Mouse (Mus musculus): ENCODE results near the gene Dus1l.
"Not testable (repeated sequence)": the region's sequence is repeated elsewhere in the genome, so short reads cannot be mapped to it uniquely, and the experiment has no call there.

The Dus1l gene

GRCm38 (mm10) chr11:120777123-120777522, 19.1 kb downstream of the Dus1l start:
- DNase-seq (ENCODE audit: low read depth) = no peak

DNA sequence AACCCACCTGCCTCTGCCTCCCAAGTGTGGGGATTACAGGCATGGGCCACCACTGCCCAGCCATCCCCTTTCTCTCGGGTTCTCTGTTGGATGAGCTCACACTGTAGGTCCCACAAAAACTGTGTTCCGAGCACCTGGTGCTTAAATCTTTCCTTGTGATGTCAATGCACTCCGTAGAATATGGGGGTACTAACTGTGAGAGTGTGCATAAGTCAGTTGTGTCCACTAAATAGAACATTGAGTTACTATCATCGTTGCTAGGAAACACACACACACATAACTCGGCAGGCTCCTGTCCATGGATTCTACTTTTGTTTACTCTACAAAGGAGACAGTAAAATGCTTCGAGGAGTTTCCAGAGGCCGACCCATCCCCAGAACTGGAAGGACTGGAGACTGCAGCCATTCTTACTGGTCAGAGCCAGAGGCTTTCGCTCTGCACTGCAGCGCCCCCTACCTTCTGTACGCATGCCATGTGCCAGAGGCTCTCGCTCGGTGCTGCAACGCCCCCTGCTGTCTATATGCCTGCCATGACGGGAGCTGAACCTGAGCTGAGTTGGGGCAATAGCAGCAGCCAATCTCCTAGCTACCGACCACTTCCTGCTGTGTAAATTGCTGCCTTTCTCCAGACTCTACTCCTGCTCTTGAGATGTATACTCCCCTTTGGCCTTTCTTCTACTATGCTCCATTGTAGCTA, 20.3 kb downstream of the Dus1l start:
- DNase-seq (ENCODE audit: low read depth) = peak; percentile 93

DNA sequence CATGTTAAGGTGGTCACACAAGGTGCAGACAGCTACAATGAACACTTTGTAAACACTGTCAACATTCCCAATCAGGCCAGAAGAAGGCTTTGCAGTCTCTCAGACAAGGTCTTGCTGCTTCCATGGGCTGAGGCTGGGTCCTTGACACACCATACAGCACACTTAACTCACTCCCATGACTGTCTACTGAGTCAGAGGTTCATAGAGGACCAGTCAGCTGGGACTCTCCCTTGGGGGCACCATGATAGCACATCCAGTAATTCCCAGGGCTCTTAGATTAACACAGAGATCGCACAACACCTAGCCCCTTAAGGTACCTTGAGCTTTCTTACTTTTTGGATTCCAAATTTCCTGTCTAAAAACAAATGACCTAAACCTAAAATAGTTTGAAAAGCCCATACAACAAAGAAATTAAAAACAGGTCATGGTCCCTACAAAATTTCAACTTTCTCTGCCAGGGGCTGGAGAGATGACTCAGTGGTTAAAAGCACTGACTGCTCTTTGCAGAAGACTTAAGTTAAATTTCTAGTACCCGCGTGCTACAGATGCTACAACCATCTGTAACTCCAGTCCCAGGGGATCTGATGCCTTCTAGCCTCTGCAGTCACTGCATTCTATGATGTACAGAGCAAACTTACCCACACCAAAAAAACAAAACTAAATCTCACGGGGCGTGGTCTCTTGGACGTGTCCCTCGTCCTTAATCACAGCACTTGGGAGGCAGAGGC, 22.6 kb downstream of the Dus1l start:
- DNase-seq (ENCODE audit: low read depth) = no peak

- no peak for DNase-seq (ENCODE audit: low read depth)
Measured at GRCm38 (mm10) chr11:120772749-120773148, 23.5 kb downstream of the Dus1l start.

- no peak for DNase-seq (ENCODE audit: low read depth)
Measured at GRCm38 (mm10) chr11:120768206-120768605, 28.0 kb downstream of the Dus1l start.

DNA sequence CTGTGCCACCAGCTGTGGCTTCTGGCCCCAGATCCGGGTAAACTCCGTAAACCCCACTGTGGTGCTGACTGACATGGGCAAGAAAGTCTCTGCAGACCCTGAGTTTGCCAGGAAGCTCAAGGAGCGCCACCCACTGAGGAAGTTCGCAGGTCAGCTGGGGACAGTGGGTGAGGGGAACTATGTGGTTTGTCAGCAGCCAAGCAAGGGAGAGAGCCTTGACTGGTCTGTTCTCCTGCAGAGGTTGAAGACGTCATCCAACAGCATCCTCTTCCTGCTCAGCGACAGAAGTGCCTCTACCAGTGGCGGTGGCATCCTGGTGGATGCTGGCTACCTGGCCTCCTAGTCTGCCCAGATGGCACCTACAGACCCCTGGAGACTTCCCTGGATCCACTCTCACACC, 29.2 kb downstream of the Dus1l start:
- not testable (repeated sequence) for DNase-seq (ENCODE audit: low read depth)

DNA sequence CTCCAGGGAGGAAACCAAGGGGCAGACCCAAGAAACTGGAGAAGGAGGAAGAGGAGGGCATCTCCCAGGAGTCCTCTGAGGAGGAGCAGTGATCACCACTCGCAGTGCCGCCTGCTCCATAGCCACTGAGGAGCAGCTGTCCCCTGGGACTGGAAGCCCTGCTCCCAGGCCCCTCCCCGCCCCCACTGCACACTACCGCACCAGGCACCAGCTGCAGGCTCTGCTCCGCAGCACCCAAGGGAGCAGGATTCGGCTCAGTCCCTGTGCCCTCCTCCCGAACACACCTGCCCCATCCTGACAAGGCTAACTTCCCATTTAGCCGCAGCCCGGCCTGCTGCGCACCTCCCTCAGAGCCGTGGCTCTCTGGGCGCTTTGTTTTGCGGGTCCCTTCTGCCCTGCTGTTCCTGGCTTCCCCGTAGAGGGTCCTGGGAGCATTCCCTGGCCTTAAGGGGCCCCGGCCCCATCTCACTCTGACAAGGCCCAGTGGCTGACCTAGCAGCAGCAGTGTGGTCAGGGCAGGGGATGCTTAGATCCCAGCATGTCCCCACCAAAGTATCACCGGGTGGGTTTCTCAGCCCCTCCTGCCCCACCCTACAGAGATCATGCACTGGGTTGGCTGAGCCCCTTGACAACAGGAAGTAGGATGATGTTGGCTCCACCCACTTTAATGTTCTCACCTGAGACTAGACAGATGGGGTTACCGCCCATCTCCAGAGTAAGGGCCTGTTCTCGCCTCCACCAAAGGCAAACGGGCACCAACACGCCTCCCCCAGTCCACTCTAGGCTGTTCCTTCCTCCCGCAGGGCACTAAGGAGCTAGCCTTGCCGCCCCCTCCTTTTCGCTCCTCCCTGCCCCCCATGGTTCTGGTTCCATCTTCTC, 32.8 kb downstream of the Dus1l start:
- DNase-seq (ENCODE audit: low read depth) = not testable (repeated sequence)

DNA sequence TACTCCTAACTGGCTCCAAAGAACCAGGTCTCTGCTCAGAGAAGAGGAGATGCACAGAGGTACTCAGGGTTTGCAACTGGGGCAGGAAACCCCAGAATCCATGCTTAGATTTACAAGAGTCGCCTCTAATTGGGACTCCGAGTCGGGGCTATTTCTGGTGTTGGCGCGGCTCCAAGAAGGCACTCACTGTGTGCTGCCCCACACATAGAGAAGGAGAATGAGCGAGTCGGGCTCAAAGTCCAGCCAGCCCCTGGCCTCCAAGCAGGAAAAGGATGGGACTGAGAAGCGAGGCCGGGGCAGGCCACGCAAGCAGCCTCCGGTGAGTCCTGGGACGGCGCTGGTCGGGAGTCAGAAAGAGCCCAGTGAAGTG, 33.5 kb downstream of the Dus1l start, which contains the start of gene Hmga1b:
Gene Hmga1b, plus strand, starts transcription at position 123 of the 370 bp plus-strand sequence.
- DNase-seq (ENCODE audit: low read depth) = not testable (repeated sequence)

GRCm38 (mm10) chr11:120761811-120762671, 34.2 kb downstream of the Dus1l start:
- no peak for DNase-seq (ENCODE audit: low read depth)

DNA sequence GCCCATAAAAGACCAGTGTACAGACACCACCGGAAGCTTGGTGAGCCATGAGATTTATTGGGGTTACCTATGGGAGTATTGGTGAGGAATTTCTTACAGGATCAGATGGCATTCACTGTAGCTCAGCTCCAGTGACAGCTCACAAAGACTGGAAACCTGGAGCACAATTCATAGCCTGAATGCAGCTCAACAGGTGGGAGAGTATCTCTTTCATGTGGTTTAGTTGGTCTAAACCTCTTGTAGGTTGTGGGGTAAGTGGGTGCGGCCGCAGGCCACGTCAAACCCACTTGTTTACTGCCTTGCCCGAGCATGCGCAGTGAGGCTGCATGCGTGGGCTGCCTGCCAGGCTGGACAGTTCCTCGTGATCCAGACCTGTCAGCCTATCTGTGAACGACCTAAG, 36.0 kb downstream of the Dus1l start:
- DNase-seq (ENCODE audit: low read depth) = no peak

GRCm38 (mm10) chr11:120751606-120752005, 44.6 kb downstream of the Dus1l start:
- no peak for DNase-seq (ENCODE audit: low read depth)

DNA sequence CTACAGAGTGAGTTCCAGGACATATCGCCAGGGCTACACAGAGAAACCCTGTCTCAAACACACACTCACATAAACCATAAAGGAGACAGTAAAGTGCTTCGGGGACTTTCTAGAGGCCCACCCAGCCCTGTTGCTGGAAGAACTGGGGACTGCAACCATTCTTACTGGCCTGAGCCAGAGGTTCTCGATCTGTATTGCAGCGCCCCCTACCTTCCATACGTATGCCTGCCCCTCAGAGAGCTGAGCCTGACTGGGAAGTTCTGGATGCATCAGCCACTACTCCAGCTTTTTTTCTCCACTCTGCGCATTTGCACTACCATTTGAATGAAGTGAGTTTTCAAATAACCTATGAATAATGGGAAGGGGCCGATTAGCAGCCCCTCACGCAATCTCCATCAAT, 46.8 kb downstream of the Dus1l start:
- peak; percentile 37 for DNase-seq (ENCODE audit: low read depth)

GRCm38 (mm10) chr11:120747974-120748373, 48.2 kb downstream of the Dus1l start:
- DNase-seq (ENCODE audit: low read depth) = no peak

- no peak for DNase-seq (ENCODE audit: low read depth)
Measured at GRCm38 (mm10) chr11:120744121-120744701, 52.0 kb downstream of the Dus1l start.

GRCm38 (mm10) chr11:120740981-120741380, 55.2 kb downstream of the Dus1l start:
- no peak for DNase-seq (ENCODE audit: low read depth)

Measured in c-Kit-positive CD71-negative TER-119-negative erythroid progenitor cells, embryonic 14.5 days (primary cell).